Mouse (Mus musculus) thymus, postnatal 25 days (tissue): Measurements from ENCODE around the gene Chia1.
"Not testable (repeated sequence)": the region's sequence is repeated elsewhere in the genome, so short reads cannot be mapped to it uniquely, and the experiment has no call there.

Experiments used
- DNase-seq: peaks from one replicate; pipeline ENCODE4 v3.0.0; 2022

Chia1 gene

GRCm38 (mm10) chr3:106112929-106113328, at the start of gene Chia1:
Chia1 (plus strand) TSS chr3:106113229.
- DNase-seq = no peak

- peak; percentile 34 for DNase-seq
These were observed 45.3 kb upstream of the Chia1 start for GRCm38 (mm10) chr3:106067707-106068106.

- DNase-seq = no peak
These were observed 42.0 kb upstream of the Chia1 start for GRCm38 (mm10) chr3:106070994-106071393.

- no peak for DNase-seq
These were observed 38.2 kb upstream of the Chia1 start for GRCm38 (mm10) chr3:106074824-106075223.

GRCm38 (mm10) chr3:106126999-106127398, 14.0 kb downstream of the Chia1 start:
- DNase-seq = no peak

GRCm38 (mm10) chr3:106128807-106129493, 15.9 kb downstream of the Chia1 start:
- DNase-seq = no peak

GRCm38 (mm10) chr3:106131690-106132089, 18.7 kb downstream of the Chia1 start:
- no peak for DNase-seq

GRCm38 (mm10) chr3:106144081-106144480, 31.1 kb downstream of the Chia1 start:
- no peak for DNase-seq

- no peak for DNase-seq
These were observed 41.4 kb downstream of the Chia1 start for GRCm38 (mm10) chr3:106154413-106154812.

- DNase-seq = no peak
These were observed 54.4 kb downstream of the Chia1 start, which contains the start of gene Chil3 for GRCm38 (mm10) chr3:106167464-106167863. Chil3 (minus strand) TSS chr3:106167564.

- DNase-seq = no peak
These were observed 57.6 kb downstream of the Chia1 start for GRCm38 (mm10) chr3:106170522-106171053.

GRCm38 (mm10) chr3:106171135-106171731, 58.2 kb downstream of the Chia1 start:
- DNase-seq = no peak

GRCm38 (mm10) chr3:106172506-106172905, 59.5 kb downstream of the Chia1 start:
- DNase-seq = not testable (repeated sequence)

GRCm38 (mm10) chr3:106174971-106175370, 61.9 kb downstream of the Chia1 start:
- DNase-seq = not testable (repeated sequence)

GRCm38 (mm10) chr3:106177509-106178189, 64.6 kb downstream of the Chia1 start:
- no peak for DNase-seq
